Mouse (Mus musculus) CH12.LX (cell line): ENCODE measurements at regions not wholly inside any gene's neighbourhood (a gene's known extent, or its start where the extent isn't known, plus 50 kb on each side); places are given as distances from the start of the nearest gene placed in this dataset.
"Not testable (repeated sequence)": the region's sequence is repeated elsewhere in the genome, so short reads cannot be mapped to it uniquely, and the experiment has no call there.

ENCODE experiments used
- DNase-seq: peaks from one replicate; pipeline ENCODE4 v3.0.0-alpha.2; 2013; ENCODE audit errors: extremely low read depth
- H3K27ac ChIP-seq: 2 replicates; pipeline ENCODE4 v1.5.1; 2012; ENCODE audit warnings: low read depth, mild to moderate bottlenecking, control low read depth, moderate library complexity; ENCODE audit not compliant: insufficient read depth
- H3K27me3 ChIP-seq: replicated peaks from 2 replicates; pipeline ENCODE3; 2012; ENCODE audit warnings: inconsistent platforms
- H3K36me3 ChIP-seq, 2 experiments: replicated peaks in 1 of 2; 2 replicates each; pipeline versions ENCODE3 to v1.6.1; 2012; ENCODE audit warnings: inconsistent platforms in 1 of 2, low read length in 1 of 2, mild to moderate bottlenecking in 1 of 2, mixed read lengths in 1 of 2, moderate library complexity in 1 of 2; ENCODE audit not compliant: control insufficient read depth in 1 of 2, insufficient read depth in 1 of 2
- H3K4me1 ChIP-seq, 2 experiments: 2 replicates each; pipeline ENCODE4 v1.6.1; 2012; ENCODE audit warnings: inconsistent platforms in 1 of 2, moderate library complexity in 1 of 2; ENCODE audit not compliant: insufficient read depth in 2 of 2, control insufficient read depth in 1 of 2
- H3K4me2 ChIP-seq: 2 replicates; pipeline ENCODE4 v1.6.1; 2012; ENCODE audit warnings: low read depth, mild to moderate bottlenecking, control low read depth; ENCODE audit not compliant: poor library complexity, insufficient read depth, severe bottlenecking
- H3K4me3 ChIP-seq, 3 experiments: fragments of 150-350 bp in 1 of 3; sonication (generic) in 1 of 3; replicated peaks in 1 of 3; 2 replicates each; pipeline versions ENCODE3 to v1.5.1; 2011 to 2012; ENCODE audit warnings: low read depth in 2 of 3, low read length in 2 of 3, mild to moderate bottlenecking in 2 of 3, moderate library complexity in 2 of 3, control low read depth in 1 of 3, improper control_type of control experiment in 1 of 3, inconsistent platforms in 1 of 3, mixed read lengths in 1 of 3; ENCODE audit not compliant: poor library complexity in 1 of 3
- H3K79me2 ChIP-seq: replicated peaks from 2 replicates; pipeline ENCODE4 v1.6.1; 2012; ENCODE audit warnings: mild to moderate bottlenecking, moderate library complexity; ENCODE audit not compliant: control insufficient read depth, poor library complexity, insufficient read depth, severe bottlenecking; ENCODE audit errors: extremely low read depth
- H3K9ac ChIP-seq: 2 replicates; pipeline ENCODE4 v1.6.1; 2012; ENCODE audit warnings: low read depth, mild to moderate bottlenecking, control low read depth, moderate library complexity; ENCODE audit not compliant: insufficient read depth
- H3K9me3 ChIP-seq: replicated peaks from 2 replicates; pipeline ENCODE3; 2012; ENCODE audit warnings: low read length, inconsistent platforms, mixed read lengths
- CHD2 ChIP-seq: IDR thresholded peaks from 2 replicates; pipeline ENCODE4 v1.6.1; 2011; ENCODE audit warnings: low read length, improper control_type of control experiment
- CTCF ChIP-seq, 2 experiments: IDR thresholded peaks in 1 of 2; conservative IDR thresholded peaks in 1 of 2; 2 replicates each; pipeline ENCODE4 v1.5.1; 2011 to 2012; ENCODE audit warnings: low read depth in 2 of 2, low read length in 2 of 2, improper control_type of control experiment in 1 of 2, inconsistent platforms in 1 of 2, mild to moderate bottlenecking in 1 of 2, moderate library complexity in 1 of 2
- ELF1 ChIP-seq: IDR thresholded peaks from 2 replicates; pipeline ENCODE4 v1.6.1; 2014; ENCODE audit warnings: low read depth, mild to moderate bottlenecking, inconsistent platforms, low read length, improper control_type of control experiment
- ETS1 ChIP-seq: conservative IDR thresholded peaks from 2 replicates; pipeline ENCODE4 v1.6.1; 2012; ENCODE audit warnings: low read depth, mild to moderate bottlenecking, inconsistent platforms, low read length, improper control_type of control experiment, moderate library complexity
- GABPA ChIP-seq: IDR thresholded peaks from 2 replicates; pipeline ENCODE4 v1.6.1; 2012; ENCODE audit warnings: low read depth, low read length, improper control_type of control experiment, inconsistent platforms; ENCODE audit not compliant: insufficient replicate concordance
- IRF4 ChIP-seq: IDR thresholded peaks from 2 replicates; pipeline ENCODE4 v1.6.1; 2014; ENCODE audit warnings: low read depth, mild to moderate bottlenecking, inconsistent platforms, low read length, improper control_type of control experiment
- JUND ChIP-seq: conservative IDR thresholded peaks from 2 replicates; pipeline ENCODE4 v1.6.1; 2011; ENCODE audit warnings: low read depth, low read length, improper control_type of control experiment
- KAT2A ChIP-seq: IDR thresholded peaks from 2 replicates; pipeline ENCODE4 v1.6.1; 2012; ENCODE audit warnings: low read length, improper control_type of control experiment, inconsistent platforms; ENCODE audit not compliant: insufficient replicate concordance
- MAFK ChIP-seq: IDR thresholded peaks from 2 replicates; pipeline ENCODE4 v1.6.1; 2011; ENCODE audit warnings: low read length, improper control_type of control experiment; ENCODE audit not compliant: insufficient replicate concordance
- MAX ChIP-seq: IDR thresholded peaks from 2 replicates; pipeline ENCODE4 v1.6.1; 2011; ENCODE audit warnings: low read length, improper control_type of control experiment
- PAX5 ChIP-seq: IDR thresholded peaks from 2 replicates; pipeline ENCODE4 v1.6.1; 2012; ENCODE audit warnings: low read length, inconsistent platforms, mixed read lengths
- POLR2A ChIP-seq: IDR thresholded peaks from 2 replicates; pipeline ENCODE4 v1.6.1; 2011; ENCODE audit warnings: low read depth, mild to moderate bottlenecking, improper control_type of control experiment, low read length
- RAD21 ChIP-seq: IDR thresholded peaks from 2 replicates; pipeline ENCODE4 v1.6.1; 2011; ENCODE audit warnings: low read depth, mild to moderate bottlenecking, low read length, improper control_type of control experiment, moderate library complexity
- RCOR1 ChIP-seq: conservative IDR thresholded peaks from 2 replicates; pipeline ENCODE4 v1.6.1; 2012; ENCODE audit warnings: low read depth, mild to moderate bottlenecking, inconsistent platforms, low read length, improper control_type of control experiment
- SIN3A ChIP-seq: IDR thresholded peaks from 2 replicates; pipeline ENCODE4 v1.6.1; 2012; ENCODE audit warnings: low read length, improper control_type of control experiment, inconsistent platforms
- SMC3 ChIP-seq: IDR thresholded peaks from 2 replicates; pipeline ENCODE4 v1.6.1; 2011; ENCODE audit warnings: low read depth, low read length, improper control_type of control experiment
- TBP ChIP-seq: conservative IDR thresholded peaks from 2 replicates; pipeline ENCODE4 v1.6.1; 2011; ENCODE audit warnings: low read depth, low read length, improper control_type of control experiment
- TCF12 ChIP-seq: IDR thresholded peaks from 2 replicates; pipeline ENCODE4 v1.6.1; 2014; ENCODE audit warnings: low read depth, mild to moderate bottlenecking, inconsistent platforms, low read length, improper control_type of control experiment
- USF1 ChIP-seq: IDR thresholded peaks from 2 replicates; pipeline ENCODE4 v1.6.1; 2014; ENCODE audit warnings: low read depth, mild to moderate bottlenecking, inconsistent platforms, low read length, improper control_type of control experiment
- USF2 ChIP-seq: conservative IDR thresholded peaks from 2 replicates; pipeline ENCODE4 v1.6.1; 2011; ENCODE audit warnings: low read depth, low read length, improper control_type of control experiment
- ZC3H11A ChIP-seq: IDR thresholded peaks from 2 replicates; pipeline ENCODE4 v1.6.1; 2012; ENCODE audit warnings: low read depth, mild to moderate bottlenecking, inconsistent platforms, low read length, improper control_type of control experiment
- ZMIZ1 ChIP-seq: IDR thresholded peaks from 2 replicates; pipeline ENCODE4 v1.6.1; 2012; ENCODE audit warnings: low read depth, mild to moderate bottlenecking, inconsistent platforms, low read length, improper control_type of control experiment
- ZNF384 ChIP-seq: IDR thresholded peaks from 2 replicates; pipeline ENCODE4 v1.6.1; 2012; ENCODE audit warnings: low read depth, low read length, improper control_type of control experiment, inconsistent platforms
- dilution Hi-C: fragments of 300-500 bp; cut with MboI; formaldehyde crosslinking; loops from 2 replicates; pipeline ENCODE4 v1.14.3; 2020; ENCODE audit warnings: low sequenced_read_pairs; ENCODE audit not compliant: extremely low pct_unique_long_range_greater_than_20kb, extremely low pct_ligation_motif_present
- in situ Hi-C: fragments of 300-500 bp; cut with MboI; formaldehyde crosslinking; loops from 3 replicates; pipeline ENCODE4 v1.14.3; 2019; ENCODE audit warnings: low sequenced_read_pairs, low pct_ligation_motif_present, low pct_unique_long_range_greater_than_20kb, mixed read lengths

GRCm38 (mm10) chr4:23636929-23637235 lies 859.4 kb upstream of the Mms22l start:
- no peaks in the 10 kb centered on the region for H3K9me3 ChIP-seq
- no peaks in the 10 kb centered on the region for H3K4me1 ChIP-seq
- dilution Hi-C loops (no loop called here), in situ Hi-C loops (no loop called here)
- H3K27ac ChIP-seq, result no peak overlapping the region
- no peaks in the 10 kb centered on the region for H3K79me2 ChIP-seq
- no peaks in the 10 kb centered on the region for H3K36me3 ChIP-seq
- H3K4me3 ChIP-seq, result no peak overlapping the region
- no peak overlapping the region for H3K9ac ChIP-seq
- no peak for TF ChIP-seq USF2
- TF ChIP-seq SIN3A, result no peak
- TF ChIP-seq POLR2A, result no peak
- no peak for TF ChIP-seq MAX
- no peak for TF ChIP-seq CHD2
- TF ChIP-seq ETS1, result no peak
- TF ChIP-seq JUND, result no peak
- no peak for TF ChIP-seq KAT2A
- no peak for TF ChIP-seq ZC3H11A
- H3K4me2 ChIP-seq, result no peak overlapping the region
- H3K27me3 ChIP-seq, result no peaks in the 10 kb centered on the region
- no peak for DNase-seq

GRCm38 (mm10) chr4:23656671-23657070 lies 839.6 kb upstream of the Mms22l start:
- dilution Hi-C loops, H3K4me3 ChIP-seq, in situ Hi-C loops: not testable (repeated sequence)

DNA sequence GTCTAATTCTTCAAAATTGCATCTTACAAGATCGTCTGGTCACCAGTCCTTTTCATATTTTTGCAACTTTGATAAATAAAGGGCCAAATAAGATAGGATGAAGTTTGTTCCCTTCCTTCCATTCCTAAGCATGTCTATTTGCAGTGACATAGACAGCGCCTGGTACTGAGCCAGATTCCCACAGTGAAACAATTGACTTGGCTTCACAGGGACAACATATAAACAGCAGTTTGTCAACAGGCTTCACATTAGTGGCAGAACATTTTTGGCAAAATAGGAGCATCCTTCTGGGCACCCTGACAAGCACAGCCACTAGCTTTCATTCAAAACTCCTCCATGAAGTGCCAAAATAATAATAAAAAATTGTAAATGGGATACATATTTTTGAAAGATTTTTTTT lies 827.4 kb upstream of the Mms22l start:
- in situ Hi-C loops (no loop called here), dilution Hi-C loops (no loop called here)
- DNase-seq, result no peak
- Histone ChIP-seq H3K9me3 (no peaks in the 10 kb centered on the region), H3K79me2 (no peaks in the 10 kb centered on the region), H3K27ac (no peak overlapping the region), H3K4me1 (no peaks in the 10 kb centered on the region), H3K4me2 (no peak overlapping the region), H3K36me3 (no peaks in the 10 kb centered on the region), H3K4me3 (no peak overlapping the region), H3K27me3 (no peaks in the 10 kb centered on the region), H3K9ac (no peak overlapping the region)
- TF ChIP-seq MAFK, result no peak
- no peak for TF ChIP-seq ETS1
- no peak for TF ChIP-seq POLR2A
- no peak for TF ChIP-seq SMC3
- no peak for TF ChIP-seq TBP
- TF ChIP-seq MAX, result no peak
- no peak for TF ChIP-seq TCF12
- no peak for TF ChIP-seq ZNF384
- no peak for TF ChIP-seq IRF4
- TF ChIP-seq USF1, result no peak
- no peak for TF ChIP-seq SIN3A
- no peak for TF ChIP-seq USF2
- no peak for TF ChIP-seq RAD21
- TF ChIP-seq RCOR1, result no peak
- TF ChIP-seq GABPA, result no peak
- TF ChIP-seq PAX5, result no peak
- TF ChIP-seq CTCF (conservative IDR thresholded peaks at IDR 0.05 in 1 of 2, IDR thresholded peaks at IDR 0.05 in 1 of 2; ENCODE audit: low read depth in 2 of 2, low read length in 2 of 2), result no peak
- no peak for TF ChIP-seq ELF1
- no peak for TF ChIP-seq ZMIZ1

More at GRCm38 (mm10) chr4:23656671-23657070, 839.6 kb upstream of the Mms22l start:
- not testable (repeated sequence) for H3K36me3 ChIP-seq, H3K4me2 ChIP-seq, H3K4me1 ChIP-seq, DNase-seq, H3K27me3 ChIP-seq, H3K27ac ChIP-seq, H3K9ac ChIP-seq, H3K79me2 ChIP-seq, H3K9me3 ChIP-seq
